Mouse (Mus musculus): ENCODE results near the gene Ppp1r9b.

Ppp1r9b gene

DNA sequence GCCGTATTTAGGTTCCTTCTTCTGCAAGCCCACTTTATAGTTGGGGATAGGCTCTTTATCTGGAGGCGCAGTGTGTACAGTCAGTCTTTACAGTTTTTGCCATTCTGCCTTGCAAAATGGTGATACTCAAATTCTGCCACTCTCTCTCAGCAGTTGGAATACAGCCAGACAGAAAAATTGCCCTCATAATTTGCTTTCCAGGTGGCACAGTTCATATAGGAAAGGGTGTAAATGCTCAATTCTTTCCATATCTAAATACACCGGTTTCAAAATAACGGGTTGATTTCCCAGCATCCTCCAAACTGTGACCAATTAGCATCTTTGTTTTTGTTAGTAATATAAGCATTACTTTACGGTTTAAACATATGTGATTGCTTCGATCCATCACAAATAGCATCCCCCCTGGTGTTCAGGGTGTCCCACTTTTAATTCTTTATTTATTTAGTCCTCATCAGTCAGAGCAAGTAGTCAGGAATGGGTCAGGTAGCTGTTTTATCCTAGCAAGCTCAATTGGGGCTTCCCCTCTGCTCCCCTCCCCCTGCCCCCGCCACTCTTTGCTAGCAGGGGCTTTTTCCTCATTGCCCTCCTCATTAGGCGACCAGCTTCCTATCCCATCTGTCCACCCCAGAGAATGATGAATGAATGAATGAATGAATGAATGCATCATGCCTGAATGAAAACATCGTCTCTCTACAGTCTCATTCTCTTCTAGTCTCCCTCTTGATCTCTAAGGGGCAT is 12.5 kb upstream of the Ppp1r9b start:
- DNase-seq (ENCODE audit: low spot score in 2 of 2) = no peak

DNA sequence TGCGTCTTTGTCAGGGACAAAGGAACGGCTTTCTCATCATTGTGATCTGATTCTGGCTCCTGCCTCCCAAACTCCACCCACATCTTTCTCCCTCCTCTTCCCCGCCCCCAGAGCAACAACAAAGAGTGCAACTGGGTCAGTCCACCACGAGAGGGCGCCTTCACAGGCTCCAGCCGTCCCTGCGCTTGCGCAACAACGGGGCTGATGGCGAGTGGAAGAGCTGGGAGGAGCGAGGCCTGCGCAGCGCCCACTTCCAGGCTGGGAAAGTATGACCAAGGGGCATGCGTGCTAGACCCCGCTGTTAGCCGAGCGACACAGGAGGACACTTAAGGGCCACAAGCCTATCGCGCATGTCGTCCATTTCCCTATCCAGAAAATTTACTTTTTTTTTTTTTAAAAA is 11.9 kb upstream of the Ppp1r9b start:
- peak; percentile 92 to 96 for DNase-seq (ENCODE audit: low spot score in 2 of 2)

DNA sequence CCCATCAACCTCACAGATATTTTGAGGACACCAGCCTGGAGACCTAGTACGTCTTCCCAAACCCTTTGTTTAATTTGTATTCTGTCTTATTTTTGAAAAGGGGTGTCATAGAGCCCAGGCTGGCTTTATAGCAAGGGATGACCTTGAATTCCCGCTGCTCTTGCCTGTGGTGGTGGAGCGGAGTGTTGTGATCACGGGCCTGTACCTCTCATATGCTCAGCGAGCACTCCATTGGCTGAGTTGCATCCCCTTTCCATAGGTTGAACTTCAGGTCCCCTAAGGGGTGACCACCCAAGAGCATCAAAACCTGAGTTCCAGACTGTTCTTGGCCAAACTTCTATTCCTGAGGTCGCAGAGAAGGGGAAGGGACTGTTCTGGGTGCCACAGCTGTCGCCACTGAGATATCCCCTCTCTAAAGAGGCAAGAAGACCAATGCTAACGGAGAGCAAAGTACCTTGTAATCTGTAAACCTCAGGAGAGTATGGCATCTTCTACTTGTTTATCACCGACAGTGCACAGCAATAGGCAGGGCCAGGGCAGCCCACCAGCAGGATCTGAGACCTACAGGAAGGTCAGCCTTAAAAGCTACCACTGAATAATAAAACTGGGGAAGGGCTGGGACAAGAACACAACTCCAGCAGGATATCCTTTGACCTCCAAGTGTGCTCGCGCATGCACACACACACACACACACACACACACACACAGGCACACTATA is 11.2 kb upstream of the Ppp1r9b start:
- no peak for DNase-seq (ENCODE audit: low spot score in 2 of 2)

DNA sequence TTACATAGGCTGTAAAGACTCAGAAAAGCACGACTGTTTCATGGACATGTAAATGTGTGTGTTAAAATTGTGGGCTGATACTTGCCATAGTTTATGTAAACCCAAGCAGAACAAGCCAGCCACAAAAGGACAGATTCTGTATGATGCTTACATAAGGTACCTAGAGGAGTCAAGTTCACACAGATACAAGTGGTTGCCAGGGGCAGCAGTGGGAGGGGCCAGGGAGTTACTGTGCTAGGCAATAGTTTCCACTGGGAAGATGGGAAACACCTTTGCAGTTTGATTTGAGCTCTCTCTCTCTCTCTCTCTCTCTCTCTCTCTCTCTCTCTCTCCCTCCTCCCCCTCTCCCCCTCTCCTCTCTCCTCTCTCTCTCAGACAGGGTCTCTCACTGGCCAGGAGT is 5.7 kb upstream of the Ppp1r9b start:
- DNase-seq (ENCODE audit: low spot score in 2 of 2) = no peak

DNA sequence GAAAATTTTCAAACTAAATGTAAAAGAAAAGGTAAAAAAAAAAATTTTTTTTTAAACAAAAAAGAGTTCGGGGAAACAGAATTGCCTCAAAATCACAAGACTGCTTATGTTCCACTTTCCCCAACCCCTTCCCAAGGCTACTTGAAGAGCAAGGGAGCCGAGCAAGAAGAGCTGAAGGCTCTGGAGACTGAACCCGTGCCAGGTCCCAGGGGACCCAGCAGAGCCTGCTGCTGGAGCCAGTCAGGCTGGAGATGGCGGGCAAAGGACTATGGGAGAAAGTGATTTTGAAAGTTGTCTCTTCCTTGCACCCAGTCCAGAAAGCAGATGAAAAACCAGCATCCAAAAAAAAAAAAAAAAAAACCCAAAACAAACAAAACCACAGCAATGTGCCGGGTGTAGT is 5.0 kb upstream of the Ppp1r9b start:
- no peak for DNase-seq (ENCODE audit: low spot score in 2 of 2)

DNA sequence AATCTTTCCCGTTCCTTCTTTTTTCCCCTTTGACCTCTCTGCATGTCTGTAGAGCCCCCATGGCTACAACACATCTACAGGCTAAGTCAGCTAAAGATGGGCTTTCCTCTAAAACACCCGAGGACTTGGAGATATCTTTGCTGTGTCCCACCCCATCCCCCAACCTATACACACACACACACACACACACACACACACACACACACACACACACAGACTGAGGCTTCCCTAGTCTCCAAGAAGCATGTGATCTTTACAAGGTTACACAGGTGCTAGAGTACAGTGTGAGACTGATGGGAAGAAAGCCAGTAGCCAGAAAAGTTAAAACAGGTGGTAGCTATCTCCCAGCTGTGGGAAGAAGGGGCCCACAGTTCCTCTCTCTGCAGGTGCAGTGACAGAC is 4.4 kb upstream of the Ppp1r9b start:
- no peak for DNase-seq (ENCODE audit: low spot score in 2 of 2)

DNA sequence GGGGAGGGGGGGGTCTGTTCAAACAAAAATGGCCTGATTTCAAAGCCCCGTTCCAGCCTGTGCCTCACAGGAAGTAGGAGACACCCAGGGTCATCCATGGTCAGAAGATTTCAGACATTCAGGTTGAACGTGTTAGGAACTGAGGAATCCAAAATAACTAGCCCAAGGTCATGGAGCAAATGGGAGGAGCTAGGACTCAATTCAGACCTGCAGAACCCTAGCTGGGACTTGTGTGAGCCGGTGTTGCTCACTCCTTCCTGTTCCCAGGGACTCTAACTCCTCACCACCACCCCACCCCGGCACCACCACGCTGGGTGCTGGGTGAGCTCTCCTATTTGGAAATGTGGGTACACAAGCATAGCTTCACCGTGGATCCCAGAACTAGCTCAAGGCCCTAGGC is 3.5 kb upstream of the Ppp1r9b start:
- DNase-seq (ENCODE audit: low spot score in 2 of 2) = no peak

DNA sequence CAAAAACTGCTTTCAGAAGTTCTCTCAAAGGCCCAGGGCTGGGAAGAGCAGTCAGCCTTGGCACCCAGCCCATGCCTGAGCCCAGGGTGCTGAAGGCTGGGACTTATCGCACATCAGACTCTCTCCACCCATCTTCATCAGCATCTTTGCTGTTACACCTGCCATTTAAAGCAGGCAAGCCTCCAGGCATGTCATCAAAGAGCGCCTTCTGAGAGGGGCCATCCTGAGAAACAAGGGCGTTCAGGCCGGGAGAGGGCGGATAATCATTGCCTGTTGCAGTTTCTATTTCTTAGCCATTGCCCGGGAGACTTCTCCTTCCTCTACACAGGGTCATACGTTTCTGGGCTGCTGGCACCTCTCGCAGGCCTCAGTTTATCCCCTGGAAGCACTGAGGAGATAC is 3.0 kb upstream of the Ppp1r9b start:
- DNase-seq (ENCODE audit: low spot score in 2 of 2) = no peak

DNA sequence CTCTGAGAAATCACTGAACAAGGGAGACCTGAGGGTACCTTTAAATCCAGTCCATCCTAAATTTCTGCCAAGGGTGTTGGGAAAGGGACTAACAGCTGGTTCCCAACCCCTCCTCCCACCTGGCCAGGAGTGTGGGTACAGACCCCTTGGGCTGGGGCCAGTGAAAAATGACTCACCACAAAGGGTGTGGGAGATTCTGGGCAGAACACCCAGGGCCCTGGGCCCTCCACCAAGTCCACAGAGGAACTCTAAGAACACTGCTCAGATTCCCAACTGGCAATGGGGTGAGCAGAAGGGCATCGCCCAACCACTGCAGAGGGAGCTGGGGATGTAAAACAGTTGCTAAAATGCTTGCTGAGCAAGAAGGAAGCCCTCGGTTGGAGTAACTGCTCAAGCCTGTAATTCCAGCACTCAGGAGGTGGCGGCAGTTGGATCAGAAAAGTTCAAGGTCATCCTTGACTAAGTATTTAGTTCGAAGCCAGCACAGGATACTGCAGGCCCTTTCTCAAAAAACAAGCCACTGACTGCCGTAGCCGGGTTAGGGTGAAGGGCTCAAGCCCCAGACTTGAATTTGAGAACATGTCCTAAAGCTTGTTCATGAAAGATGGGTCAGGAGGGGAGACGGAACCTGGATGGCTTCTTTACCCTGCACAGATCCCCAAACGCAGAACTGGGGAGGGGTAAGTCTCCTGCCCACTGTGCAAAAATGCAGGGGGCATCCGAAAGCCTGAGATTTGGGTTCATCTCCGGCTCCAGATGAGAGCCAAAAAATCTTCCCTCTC is 1.9 kb upstream of the Ppp1r9b start:
- DNase-seq (ENCODE audit: low spot score in 2 of 2) = no peak

DNA sequence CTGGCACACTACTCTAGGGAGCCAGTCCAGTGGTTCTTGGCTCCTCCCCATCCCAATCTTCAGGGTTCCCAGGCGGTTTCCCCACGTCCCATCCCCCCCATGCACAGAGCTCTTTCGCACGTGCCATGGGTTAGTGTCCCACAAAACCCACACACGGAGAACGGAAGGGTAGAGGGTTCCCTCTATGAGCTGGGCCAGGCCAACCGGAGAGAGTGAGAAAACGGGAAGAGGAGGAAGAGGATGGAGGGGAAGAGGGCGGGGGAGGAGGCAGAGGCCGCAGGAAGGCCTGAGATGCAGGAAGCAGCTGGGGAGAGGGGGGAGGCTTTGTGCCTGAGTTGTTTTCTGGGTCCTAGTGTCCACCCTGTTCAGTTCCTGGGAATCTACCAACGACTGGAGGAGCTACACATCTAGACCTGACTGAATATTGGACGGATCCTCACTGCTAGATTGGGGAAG is 1.2 kb upstream of the Ppp1r9b start:
- peak; percentile 55 to 71 for DNase-seq (ENCODE audit: low spot score in 2 of 2)

DNA sequence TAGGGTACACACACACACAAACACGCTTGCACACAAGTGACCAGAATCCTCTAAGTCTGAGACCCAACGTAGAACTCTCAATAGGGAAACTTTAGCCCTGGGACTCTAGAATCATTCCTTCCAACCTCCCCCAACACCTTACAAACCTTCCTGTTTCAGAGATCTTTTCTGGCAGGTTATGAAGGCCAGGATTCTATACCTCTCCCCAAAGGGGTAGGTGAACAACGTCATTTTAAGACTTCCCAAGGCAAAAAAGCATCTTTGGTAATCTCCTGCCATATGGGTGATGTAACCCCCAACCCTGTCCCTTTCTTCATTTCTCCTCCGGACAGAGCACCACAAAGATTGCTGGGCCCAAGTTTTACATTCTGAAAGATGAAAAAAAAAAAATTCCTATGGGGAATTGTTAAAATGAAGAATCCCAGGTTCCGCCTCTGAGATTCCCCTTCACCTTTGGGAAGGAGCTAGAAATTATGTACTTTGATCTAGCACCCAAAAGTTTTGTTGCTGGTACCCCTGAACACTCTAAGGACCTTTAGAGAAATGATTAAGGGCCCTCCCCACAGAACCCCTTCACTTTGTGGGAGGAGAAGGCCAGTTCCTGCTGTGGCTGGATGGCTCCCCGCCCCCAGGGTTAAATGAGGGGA is 610 bp upstream of the Ppp1r9b start:
- no peak for DNase-seq (ENCODE audit: low spot score in 2 of 2)

DNA sequence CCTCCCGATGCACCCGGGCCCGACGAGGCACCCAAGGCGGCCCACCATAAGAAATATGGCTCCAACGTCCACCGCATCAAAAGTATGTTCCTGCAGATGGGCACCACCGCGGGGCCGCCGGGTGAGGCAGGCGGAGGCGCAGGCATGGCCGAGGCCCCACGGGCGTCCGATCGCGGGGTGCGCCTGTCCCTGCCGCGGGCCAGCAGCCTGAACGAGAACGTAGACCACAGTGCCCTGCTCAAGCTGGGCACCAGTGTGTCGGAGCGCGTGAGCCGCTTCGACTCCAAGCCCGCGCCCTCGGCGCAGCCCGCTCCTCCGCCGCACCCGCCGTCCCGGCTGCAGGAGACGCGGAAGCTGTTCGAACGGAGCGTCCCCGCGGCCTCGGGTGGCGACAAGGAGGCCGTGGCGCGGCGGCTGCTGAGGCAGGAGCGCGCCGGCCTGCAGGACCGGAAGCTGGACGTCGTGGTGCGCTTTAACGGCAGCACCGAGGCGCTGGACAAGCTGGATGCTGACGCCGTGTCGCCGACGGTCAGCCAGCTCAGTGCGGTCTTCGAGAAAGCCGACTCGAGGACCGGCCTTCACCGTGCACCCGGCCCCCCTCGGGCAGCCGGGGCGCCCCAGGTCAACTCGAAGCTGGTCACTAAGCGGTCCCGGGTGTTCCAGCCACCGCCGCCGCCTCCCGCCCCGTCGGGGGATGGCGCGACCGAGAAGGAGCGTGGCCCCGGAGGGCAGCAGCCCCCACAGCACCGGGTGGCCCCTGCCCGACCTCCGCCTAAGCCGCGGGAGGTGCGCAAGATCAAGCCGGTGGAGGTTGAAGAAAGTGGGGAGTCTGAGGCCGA is 1.0 kb downstream of the Ppp1r9b start:
- no peak for DNase-seq (ENCODE audit: low spot score in 2 of 2)

DNA sequence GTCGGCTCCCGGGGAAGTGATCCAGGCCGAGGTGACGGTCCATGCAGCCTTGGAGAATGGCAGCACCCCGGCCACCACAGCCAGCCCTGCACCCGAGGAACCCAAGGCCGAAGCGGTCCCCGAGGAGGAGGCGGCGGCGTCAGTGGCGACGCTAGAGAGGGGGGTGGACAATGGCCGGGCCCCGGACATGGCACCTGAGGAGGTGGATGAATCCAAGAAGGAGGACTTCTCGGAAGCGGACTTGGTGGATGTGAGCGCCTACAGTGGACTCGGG is 1.6 kb downstream of the Ppp1r9b start:
- DNase-seq (ENCODE audit: low spot score in 2 of 2) = no peak

DNA sequence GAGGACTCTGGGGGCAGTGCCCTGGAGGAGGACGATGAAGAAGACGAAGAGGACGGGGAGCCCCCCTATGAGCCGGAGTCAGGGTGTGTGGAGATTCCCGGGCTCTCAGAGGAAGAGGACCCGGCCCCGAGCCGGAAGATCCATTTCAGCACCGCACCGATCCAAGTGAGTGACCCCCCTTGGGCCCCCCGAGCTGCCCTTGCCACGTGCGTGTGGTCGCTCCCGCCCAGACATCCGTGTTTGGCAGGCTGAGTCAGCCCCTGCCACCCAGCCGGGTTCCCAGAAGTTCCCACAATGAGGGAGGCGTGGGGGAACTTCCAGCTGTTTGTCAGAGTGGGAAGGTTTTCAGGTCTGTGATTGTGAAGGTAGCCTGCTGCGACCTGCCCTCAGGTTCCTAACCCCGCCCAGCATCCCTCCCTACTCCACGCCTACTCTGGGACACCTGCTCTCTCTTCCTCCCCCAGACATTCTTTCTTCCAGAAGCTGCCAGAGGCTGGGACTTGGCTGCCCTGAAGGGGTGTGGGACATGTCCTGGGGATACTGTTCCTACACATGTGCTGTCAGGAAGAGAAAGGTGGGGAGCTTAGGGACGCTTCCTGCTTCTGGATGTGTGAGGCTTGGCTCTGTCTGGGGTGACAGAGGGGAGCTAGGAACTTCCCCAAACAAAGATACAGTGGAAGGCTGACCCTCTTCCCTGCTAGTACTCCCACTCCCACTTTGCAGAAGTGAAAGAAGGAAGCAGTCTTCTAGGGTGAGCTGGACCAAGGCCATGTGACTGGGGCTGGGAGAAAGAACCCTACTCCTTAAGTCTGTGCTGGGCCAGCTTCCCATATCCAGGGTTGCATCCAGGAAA is 2.1 kb downstream of the Ppp1r9b start:
- DNase-seq (ENCODE audit: low spot score in 2 of 2) = no peak

DNA sequence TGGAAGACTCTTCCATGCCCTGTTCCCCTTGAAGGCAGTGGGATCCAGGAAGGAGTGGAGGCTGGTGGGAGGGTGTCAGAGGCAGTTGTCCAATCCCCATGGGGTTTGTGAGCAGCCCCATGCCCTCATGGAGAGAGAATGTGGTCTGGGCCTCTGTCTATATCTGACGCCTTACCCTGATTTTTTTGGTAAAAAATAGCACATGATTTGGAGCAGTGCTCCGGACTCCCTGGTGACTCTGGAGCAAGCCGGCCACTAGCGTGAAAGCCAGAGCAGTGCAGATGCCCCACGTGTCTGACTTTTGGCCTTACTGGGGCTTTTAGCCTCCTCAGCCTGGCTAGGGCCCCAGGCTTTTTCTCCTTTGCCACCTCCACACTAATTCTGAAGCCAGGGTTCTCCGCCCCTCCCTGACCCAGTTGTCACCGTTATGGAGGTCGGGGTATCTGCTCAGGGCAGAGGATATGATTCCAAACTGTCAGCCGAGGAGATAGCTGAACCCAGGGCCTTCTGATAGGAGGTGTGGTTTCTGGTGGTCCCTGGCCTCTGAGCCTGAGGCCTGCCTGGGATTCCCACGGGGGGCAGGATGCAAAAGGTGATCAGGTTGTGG is 3.5 kb downstream of the Ppp1r9b start:
- no peak for DNase-seq (ENCODE audit: low spot score in 2 of 2)

DNA sequence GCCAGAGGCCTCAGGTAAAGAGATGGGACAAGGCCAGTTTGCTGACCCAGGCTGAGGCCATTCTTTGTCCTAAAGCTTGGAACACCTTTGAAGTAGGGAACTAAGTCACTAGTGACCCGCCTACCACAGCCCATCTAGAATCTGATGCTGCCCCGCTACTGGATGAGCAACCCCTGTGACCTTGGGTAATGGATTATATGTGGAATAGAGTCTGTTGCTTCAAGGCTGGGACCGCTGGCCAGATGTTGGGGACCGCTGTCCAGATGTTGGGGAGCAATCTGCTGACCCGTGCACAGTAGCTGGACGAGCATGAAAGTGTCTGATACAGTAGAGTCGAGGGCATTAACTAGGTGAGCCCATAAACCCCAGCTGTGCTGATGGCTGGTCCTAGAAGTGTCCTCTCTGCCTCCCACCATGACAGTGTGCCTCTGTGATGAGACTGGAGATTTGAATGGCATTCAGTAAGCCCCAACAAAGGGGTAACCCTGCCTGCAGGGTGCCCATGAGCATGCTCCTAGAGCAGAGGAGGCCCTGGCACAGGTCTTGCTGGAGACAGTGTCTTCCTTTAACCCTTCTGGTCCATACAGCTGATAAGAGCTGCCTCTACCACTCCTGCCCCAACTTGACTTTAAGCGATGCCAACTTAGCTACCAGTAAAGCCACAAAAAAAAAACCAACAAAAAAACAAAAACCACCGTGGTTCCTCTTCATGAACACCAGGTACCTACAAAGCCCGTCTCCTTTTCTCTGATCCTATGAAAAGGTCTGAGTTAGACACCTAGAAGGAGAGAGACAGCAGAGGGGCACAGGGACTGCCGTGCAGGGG is 4.3 kb downstream of the Ppp1r9b start:
- DNase-seq (ENCODE audit: low spot score in 2 of 2) = no peak

DNA sequence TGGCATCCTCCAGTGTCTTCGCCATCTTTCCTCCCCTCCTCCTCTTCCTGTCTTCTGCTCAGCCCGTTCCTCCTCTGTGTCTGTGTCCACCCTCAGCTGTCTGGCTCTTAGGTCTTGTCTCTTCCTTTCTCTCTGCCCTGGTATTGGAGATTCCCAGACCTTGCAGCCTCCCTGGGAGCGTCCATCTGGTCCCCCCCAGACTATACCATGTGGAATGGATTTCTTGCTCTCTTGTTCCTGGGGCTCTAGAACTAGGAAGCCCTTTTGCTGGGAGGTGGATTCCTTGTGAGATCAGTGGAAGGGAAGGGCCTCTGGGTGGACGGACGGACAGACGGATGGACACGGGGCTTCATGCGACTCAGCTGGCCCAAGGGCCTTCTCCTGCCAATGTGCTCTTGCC is 5.3 kb downstream of the Ppp1r9b start:
- no peak for DNase-seq (ENCODE audit: low spot score in 2 of 2)

DNA sequence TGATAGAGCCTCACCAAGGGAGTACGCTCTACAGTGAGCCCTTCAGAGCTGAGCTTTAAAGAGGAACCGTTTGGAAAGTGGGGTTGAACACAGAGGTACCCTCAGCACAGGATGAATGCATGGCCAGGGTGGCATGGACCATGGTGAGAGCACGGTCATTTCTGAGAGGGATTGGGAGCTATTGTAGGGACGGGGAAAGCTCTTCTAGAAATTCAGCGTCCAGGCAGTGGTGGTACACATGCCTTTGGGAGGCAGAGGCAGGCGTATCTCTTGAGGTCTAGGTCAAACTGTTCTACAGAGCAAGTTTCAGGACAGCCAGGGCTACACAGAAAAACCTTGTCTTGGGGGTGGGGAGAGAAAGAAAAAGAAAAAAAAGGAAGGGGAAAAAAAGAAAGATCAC is 6.1 kb downstream of the Ppp1r9b start:
- DNase-seq (ENCODE audit: low spot score in 2 of 2) = no peak

DNA sequence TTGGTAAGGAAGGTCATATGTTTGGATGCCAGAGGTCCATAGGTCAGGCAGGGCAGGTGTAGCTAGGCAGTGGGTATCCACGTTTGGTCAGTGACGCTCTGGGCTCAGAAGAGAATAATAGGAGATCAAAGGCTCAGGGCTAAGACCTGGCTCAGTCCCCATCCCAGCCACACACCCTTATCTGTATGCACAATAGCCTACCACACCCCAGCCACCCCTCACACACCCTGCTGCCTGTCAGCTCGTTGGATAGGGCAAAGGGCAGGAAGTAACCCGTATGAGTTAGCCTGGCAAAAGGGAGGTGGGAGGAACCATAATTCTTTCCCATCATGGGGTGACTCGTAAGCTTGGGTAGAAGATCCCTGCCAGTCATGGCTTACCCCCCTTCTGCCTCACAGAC is 6.8 kb downstream of the Ppp1r9b start:
- no peak for DNase-seq (ENCODE audit: low spot score in 2 of 2)
